Mouse (Mus musculus) embryonic facial prominence, embryonic 10.5 days (tissue): ENCODE measurements around the gene Fcgrt. TPM values are rescaled to one million over a fixed set of nuclear protein-coding genes. Genes with fewer than 3 reads are reported as not detected.

Experiments
- DNase-seq: peaks from one replicate; pipeline ENCODE4 v3.0.0-alpha.2; 2017; ENCODE audit warnings: low spot score
- H3K27ac ChIP-seq: fragments of 300-500 bp; sonication (generic); replicated peaks from 2 replicates; pipeline ENCODE4 v1.5.1; 2016; ENCODE audit warnings: mild to moderate bottlenecking
- H3K27me3 ChIP-seq: fragments of 300-500 bp; sonication (generic); replicated peaks from 2 replicates; pipeline ENCODE4 v1.6.1; 2016; ENCODE audit warnings: low read depth, mild to moderate bottlenecking; ENCODE audit not compliant: poor library complexity, severe bottlenecking
- H3K36me3 ChIP-seq: fragments of 300-500 bp; sonication (generic); replicated peaks from 2 replicates; pipeline ENCODE4 v1.6.1; 2016; ENCODE audit warnings: mild to moderate bottlenecking, moderate library complexity
- H3K4me1 ChIP-seq: fragments of 300-500 bp; sonication (generic); 2 replicates; pipeline ENCODE4 v1.6.1; 2016
- H3K4me3 ChIP-seq: fragments of 300-500 bp; sonication (generic); 2 replicates; pipeline ENCODE4 v1.5.1; 2016; ENCODE audit warnings: mild to moderate bottlenecking, moderate library complexity
- H3K9me3 ChIP-seq: fragments of 300-500 bp; sonication (generic); 2 replicates; pipeline ENCODE4 v1.6.1; 2016; ENCODE audit warnings: mild to moderate bottlenecking
- WGBS: fragments of 180-500 bp; shearing (Covaris S2); methylation state at CpG from one replicate; pipeline ENCODE4 v1.1.7; 2016; 5-methylcytosine and 5-hydroxymethylcytosine counted together
- polyA plus RNA-seq: library from polyadenylated mRNA; unstranded; fragments of >200 nt; fragmentation: Nextera tagmentation; extraction: Ambion mirVana; gene quantifications from 2 replicates; pipeline ENCODE4 v1.2.1, GENCODE M21; 2016

The Fcgrt gene
- polyA plus RNA-seq, 1 experiment from 2014 or later, result 6.0 TPM

DNA sequence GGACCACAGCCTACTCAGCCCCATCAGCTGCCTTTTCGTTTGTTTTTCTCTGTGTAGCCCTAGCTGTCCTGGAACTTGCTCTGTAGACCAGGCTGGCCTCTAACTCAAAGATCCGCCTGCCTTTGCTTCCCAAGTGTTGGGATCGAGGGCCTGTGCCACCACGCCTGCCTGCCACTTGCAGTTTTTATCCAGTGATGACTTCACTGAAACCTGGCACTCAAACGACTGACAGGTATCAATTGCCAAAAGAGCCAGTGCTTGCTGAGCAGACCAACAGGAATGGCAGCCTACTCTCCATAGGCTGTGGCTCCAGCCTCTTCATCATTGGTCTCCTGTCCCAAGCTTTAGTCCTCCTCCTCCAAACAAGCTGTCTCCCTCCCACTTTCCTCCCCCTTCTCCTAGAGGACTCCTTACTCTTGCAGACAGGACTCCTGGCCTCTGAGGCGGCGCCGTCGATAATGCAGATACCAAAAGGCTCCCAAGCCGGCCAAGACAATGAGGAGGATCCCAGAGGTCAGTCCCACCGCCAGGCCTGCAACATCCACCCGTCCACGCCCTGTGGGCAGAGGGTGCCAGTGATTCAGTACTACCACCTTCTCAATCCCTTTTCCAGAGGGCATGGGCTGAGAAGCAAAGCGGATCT is 47.2 kb downstream of the Fcgrt start:
- DNase-seq, result no peak
- Histone ChIP-seq H3K4me1 (peaks cover 51% of the 10 kb centered on the region), H3K9me3 (no peaks in the 10 kb centered on the region), H3K27ac (peak overlapping the region; percentile 48), H3K27me3 (no peaks in the 10 kb centered on the region), H3K4me3 (0 out of 2 replicates have a peak overlapping the region, but pooled peaks have one; percentile 11), H3K36me3 (no peaks in the 10 kb centered on the region)
- 64% methylated on average over 14 of the region's 14 CpGs for WGBS

DNA sequence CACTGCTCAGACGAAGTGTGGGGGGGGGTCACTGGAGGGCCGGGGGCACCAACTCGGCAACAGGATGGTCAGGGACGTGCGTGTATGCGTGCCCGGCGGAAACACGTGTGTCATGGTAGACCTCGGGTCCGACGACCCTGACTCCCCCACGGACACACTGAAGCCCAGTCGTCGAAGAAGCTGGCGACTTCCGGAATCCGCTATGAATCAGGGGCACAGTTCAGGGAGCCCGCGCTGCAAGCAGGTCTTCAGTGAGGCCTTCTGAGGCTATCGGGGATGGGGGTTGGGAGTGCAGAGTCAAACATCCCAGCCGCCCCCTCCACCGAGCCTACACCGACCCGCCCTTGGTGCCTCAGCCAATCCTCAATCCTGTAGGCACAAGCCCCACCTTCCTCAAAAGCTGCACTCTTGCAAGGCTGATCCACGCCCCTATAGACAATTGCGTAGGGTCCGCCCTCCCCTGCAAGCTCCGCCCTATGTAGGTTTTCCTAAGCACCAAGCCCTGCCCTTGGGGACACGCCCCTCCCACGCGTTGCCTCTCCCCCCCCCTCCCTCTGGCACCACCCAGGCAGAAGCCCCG is 49.6 kb downstream of the Fcgrt start:
- peak overlapping the region; percentile 97 for H3K4me3 ChIP-seq
- DNase-seq, result peak; percentile 97
- peaks cover 24% of the 10 kb centered on the region for H3K36me3 ChIP-seq
- no peaks in the 10 kb centered on the region for H3K27me3 ChIP-seq
- no peaks in the 10 kb centered on the region for H3K9me3 ChIP-seq
- WGBS, result under 1% methylated on average over 33 of the region's 33 CpGs
- peak overlapping the region; percentile 99 for H3K27ac ChIP-seq
- peaks cover 50% of the 10 kb centered on the region for H3K4me1 ChIP-seq

DNA sequence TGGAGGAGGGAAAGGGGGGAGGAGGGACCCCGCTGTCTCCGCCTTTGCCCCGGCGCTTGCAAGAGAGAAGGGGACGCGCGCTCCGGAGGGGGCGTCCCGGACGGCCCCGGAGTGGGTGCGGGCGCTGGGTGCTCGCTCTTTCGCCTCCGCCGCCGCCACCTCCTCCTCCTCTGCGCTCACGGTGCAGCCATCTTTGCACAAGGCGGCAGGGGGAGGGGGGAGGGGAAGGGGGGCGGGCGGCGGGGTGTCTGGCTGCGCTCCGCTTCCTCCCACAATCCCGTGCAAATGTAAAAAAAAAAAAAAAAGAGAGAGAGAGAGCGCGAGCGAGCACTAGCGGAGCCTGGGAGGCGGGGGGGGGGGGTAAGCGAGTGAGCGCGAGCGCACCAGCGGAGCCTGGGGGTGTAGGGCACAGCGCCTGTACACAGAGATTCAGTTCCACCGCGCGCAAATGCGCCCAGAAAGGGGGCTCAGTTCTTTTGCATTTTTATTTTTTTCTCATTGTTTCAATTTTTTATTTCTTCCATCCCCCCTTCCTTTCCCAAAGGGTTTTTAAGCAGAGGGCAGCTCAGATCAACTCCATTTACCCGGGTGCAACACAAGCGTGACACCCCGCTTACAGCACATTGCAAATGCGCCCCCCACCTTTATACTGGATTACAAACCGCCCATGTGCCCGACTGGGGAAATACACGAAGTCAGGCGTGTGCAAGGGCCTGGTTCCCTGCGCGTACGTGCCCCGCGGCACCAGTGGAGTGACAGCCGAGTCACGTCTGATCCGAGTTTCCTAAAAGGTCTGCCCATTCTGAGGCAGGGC is 50.3 kb downstream of the Fcgrt start:
- peaks cover 46% of the 10 kb centered on the region for H3K4me1 ChIP-seq
- no peaks in the 10 kb centered on the region for H3K27me3 ChIP-seq
- H3K27ac ChIP-seq, result peak overlapping the region; percentile 99
- H3K4me3 ChIP-seq, result peak overlapping the region; percentile 97
- DNase-seq, result peak; percentile 90
- WGBS, result under 1% methylated on average over 55 of the region's 59 CpGs
- no peaks in the 10 kb centered on the region for H3K9me3 ChIP-seq
- peaks cover 31% of the 10 kb centered on the region for H3K36me3 ChIP-seq

DNA sequence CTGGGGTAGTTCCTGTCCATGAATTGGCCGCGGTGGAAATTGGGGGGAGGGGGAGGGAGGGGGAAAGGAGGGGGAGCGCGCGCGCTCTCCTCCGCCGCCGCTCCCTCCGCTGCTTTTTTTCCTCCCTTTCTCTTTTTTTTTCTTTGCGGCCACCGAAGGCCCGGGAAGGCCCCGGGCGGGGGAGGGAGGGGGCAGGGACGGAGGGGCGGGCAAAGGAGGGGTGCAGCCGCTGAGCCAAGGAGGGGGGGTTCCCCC is 50.9 kb downstream of the Fcgrt start, which contains the start of gene Prr12:
TSS of gene Prr12 (minus strand) at position 20 of the 255 bp plus-strand sequence.
- H3K4me1 ChIP-seq, result peaks cover 46% of the 10 kb centered on the region
- 2% methylated on average over 17 of the region's 18 CpGs for WGBS
- no peaks in the 10 kb centered on the region for H3K9me3 ChIP-seq
- peak within 1 kb of the TSS; percentile 97 for H3K4me3 ChIP-seq
- peaks cover 36% of the 10 kb centered on the region for H3K36me3 ChIP-seq
- peak within 1 kb of the TSS; percentile 99 for H3K27ac ChIP-seq
- no peaks in the 10 kb centered on the region for H3K27me3 ChIP-seq
- no peak for DNase-seq

DNA sequence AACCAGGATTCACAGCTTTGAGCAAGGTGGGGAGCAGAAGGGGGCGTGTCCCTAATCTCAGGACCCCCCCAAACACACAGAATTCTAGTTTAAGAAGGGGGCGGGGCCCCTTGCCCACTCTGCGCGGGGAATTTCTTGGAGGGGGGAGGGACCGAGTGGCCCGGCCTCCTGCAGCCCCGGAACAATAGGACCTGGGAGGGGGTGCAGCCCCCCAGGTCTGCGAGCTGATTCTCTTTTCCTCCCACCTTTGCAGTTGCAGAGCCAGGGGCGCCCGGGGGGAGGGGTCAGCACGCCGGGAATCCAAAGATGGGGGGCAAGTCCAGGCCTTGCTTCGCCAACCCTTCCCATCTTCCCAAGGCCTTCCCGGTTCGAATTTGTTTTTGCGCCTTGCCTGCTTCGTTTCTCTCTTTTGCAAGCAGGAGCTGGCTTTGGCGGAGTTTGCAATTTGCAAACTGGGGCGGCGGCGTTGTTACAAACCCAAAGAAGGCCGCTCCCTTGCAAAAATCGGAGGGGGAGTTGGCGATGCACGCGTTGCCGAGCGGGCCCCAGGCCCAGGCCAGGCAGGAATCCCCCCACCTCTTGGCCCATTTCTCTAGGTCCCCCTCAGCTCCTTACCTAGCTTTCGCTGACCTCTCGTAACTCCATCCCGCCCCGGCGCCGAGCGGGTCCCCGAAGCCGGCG is 51.3 kb downstream of the Fcgrt start:
- peak overlapping the region; percentile 97 for H3K4me3 ChIP-seq
- peak; percentile 58 for DNase-seq
- under 1% methylated on average over 38 of the region's 38 CpGs for WGBS

DNA sequence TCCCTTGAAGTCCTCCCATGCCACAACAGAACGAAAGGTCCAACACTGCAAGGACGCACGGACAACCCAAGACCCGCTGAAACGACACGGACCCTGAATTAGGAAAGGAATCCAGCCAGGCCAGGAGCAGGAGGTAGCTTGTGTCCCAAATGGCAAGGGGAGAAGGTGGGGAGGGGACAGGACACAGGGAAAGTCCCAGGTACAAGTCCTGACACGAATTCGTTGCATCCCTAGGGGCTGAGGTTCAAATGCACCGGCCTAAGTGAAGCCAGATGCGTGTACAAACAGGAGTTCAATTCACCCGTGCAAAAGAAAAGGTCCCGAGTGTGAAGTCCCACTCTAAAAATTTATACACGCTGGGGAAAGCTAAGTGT is 52.1 kb downstream of the Fcgrt start:
- H3K36me3 ChIP-seq, result peaks cover 48% of the 10 kb centered on the region
- no peaks in the 10 kb centered on the region for H3K27me3 ChIP-seq
- H3K4me3 ChIP-seq, result peak overlapping the region; percentile 97
- peak; percentile 54 for DNase-seq
- H3K4me1 ChIP-seq, result peaks cover 53% of the 10 kb centered on the region
- H3K27ac ChIP-seq, result peak overlapping the region; percentile 99
- no peaks in the 10 kb centered on the region for H3K9me3 ChIP-seq
- 2% methylated on average over 13 of the region's 13 CpGs for WGBS

More for the DNA sequence above, 51.3 kb downstream of the Fcgrt start:
- no peaks in the 10 kb centered on the region for H3K9me3 ChIP-seq
- peak overlapping the region; percentile 99 for H3K27ac ChIP-seq
- H3K4me1 ChIP-seq, result peaks cover 46% of the 10 kb centered on the region
- no peaks in the 10 kb centered on the region for H3K27me3 ChIP-seq
- peaks cover 41% of the 10 kb centered on the region for H3K36me3 ChIP-seq

DNA sequence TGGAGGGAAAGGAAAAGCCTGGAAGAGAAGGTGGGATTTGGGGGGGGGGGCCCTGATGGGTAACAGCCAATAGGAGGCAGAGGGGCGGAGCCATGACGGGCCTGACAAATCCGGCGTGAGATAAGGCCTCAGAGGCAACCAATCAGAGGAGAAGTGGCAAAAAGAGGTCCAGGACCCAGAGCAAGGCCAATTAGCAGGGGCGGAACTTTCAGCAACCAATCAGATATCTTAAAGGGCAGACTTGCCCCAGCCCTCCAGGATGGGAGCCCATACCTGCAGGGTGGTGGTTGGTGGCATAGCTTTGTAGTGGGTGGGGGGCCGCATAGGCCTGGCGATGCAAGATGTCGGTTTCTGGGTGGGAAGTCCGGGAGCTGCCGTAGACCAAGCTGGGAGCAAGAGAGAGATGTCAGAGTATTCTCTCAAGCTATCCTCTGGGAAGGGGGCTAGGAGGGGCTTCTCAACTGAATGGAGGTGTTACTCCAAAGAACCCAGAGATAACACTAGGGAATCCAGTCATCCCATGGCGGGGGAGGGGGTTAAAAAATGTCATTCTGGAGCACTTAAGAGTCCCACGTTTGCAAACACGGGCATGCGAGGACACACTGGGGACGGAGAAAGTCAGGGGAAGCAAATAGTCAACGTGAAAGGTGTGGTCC is 52.6 kb downstream of the Fcgrt start:
- peak overlapping the region; percentile 99 for H3K27ac ChIP-seq
- DNase-seq, result peak; percentile 92
- peak overlapping the region; percentile 97 for H3K4me3 ChIP-seq
- peaks cover 53% of the 10 kb centered on the region for H3K36me3 ChIP-seq
- no peaks in the 10 kb centered on the region for H3K27me3 ChIP-seq
- WGBS, result 3% methylated on average over 16 of the region's 16 CpGs
- peaks cover 56% of the 10 kb centered on the region for H3K4me1 ChIP-seq
- no peaks in the 10 kb centered on the region for H3K9me3 ChIP-seq

DNA sequence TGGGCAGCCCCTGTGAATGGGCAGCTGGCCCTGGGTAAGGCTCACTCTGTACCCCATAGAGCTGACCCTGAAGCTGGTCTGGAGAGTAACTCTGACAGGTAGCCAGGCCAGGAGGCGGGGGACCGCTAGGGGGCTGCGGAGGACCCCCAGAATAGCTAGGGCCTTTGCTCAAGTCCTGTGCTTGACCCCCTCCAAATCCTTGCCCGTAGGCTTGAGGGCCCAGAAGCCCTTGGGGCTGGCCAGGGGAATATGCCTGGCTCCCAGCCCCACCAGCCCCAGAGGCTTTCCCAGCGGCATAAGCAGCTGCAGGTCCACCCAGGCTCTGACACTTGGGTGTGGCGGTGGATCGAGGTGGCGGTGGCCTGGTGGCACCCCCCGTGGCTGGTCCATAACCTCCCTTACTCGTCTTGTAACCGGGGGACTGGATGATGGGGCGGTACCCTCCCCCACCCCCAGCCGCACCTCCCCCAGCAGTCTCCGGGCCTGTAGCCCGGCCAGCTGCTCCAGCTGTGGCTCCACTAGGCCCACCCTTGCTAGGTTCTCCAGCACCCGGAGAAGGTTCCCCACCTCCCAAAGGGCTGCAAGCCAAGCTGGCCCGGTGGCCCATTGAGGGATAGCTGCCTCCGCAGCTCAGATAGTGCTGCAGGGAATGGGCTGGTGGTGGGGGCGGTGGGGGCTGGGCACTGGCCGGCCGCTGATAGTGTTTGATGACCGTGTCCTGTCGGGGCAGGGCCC is 54.6 kb downstream of the Fcgrt start:
- H3K36me3 ChIP-seq, result peaks cover 73% of the 10 kb centered on the region
- no peaks in the 10 kb centered on the region for H3K27me3 ChIP-seq
- no peaks in the 10 kb centered on the region for H3K9me3 ChIP-seq
- 97% methylated on average over 23 of the region's 23 CpGs for WGBS
- H3K4me1 ChIP-seq, result peaks cover 48% of the 10 kb centered on the region
- DNase-seq, result no peak
- 0 out of 2 replicates have a peak overlapping the region, but pooled peaks have one; percentile 24 for H3K27ac ChIP-seq
- peak overlapping the region; percentile 97 for H3K4me3 ChIP-seq

DNA sequence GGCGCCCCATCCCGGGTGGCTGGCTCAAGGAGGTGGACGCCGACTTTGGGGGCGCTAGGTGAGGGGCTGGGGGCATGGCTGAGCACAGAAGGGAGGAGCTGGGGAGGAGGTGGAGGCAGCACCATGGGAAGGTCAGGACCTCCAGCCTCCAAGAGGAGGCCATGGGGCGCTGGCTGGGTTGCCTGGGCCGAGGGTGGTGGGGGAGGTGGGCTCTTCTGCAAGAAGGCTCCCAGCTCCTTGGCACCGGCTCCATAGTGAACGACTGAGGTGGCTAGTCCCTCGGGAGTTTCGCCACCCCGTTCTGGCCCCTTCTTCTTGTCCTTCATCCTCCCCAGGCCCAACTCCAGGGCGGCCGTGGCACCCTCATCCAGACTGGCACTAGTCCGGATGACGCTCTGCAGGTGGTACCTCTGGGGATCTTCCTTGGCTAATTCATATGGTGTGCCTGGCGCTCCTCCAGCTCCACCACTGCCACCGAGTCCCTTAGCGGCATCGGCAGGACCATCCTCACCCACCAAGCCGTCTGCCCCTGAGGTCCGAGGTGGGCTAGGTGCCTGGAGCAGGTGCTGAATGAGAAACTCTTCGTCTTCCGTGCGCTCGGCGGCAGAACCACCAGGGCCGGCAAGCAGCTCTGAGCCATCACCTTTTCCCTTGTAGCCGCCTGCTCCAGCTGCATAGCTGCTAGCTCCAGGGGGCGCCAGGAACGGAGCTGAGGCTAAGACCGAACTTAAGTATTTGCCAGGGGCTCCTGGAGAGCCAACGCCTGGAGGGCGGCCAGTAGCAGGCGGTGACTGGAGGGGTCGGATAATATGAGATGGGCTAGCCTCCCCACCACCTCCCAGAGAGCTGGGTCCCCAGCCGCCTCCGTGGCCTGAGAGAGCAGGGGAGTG is 55.4 kb downstream of the Fcgrt start:
- Histone ChIP-seq H3K4me1 (peaks cover 42% of the 10 kb centered on the region), H3K27me3 (no peaks in the 10 kb centered on the region), H3K36me3 (peaks cover 82% of the 10 kb centered on the region), H3K9me3 (no peaks in the 10 kb centered on the region), H3K4me3 (peak overlapping the region; percentile 97; the same call in 1 of the 2 replicates), H3K27ac (no peak overlapping the region)
- WGBS, result 93% methylated on average over 38 of the region's 38 CpGs
- DNase-seq, result no peak

DNA sequence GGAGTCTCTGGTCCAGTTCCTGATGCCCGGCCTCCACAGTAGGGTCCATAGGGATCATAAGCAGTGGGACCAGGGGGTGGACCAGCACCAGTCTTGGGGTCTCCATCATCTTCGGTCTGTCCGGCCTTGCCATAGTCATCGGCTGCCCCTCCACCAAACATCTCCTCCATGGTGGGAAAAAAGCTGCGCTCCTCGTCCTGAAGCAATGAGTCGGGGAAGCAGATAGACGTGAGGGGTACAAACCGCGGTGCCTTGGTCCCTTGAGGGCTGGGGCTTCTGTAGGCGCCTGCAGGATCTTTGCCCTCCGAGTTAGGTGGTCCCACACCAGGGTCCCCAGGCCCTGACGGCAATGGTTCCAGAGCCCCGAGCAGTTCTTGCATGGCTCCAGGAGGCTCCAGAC is 56.2 kb downstream of the Fcgrt start:
- DNase-seq, result no peak
- 97% methylated on average over 14 of the region's 14 CpGs for WGBS
- Histone ChIP-seq H3K9me3 (no peaks in the 10 kb centered on the region), H3K27me3 (no peaks in the 10 kb centered on the region), H3K27ac (no peak overlapping the region), H3K4me3 (peak overlapping the region; percentile 23; the same call in 1 of the 2 replicates), H3K4me1 (peaks cover 42% of the 10 kb centered on the region), H3K36me3 (peaks cover 89% of the 10 kb centered on the region)

DNA sequence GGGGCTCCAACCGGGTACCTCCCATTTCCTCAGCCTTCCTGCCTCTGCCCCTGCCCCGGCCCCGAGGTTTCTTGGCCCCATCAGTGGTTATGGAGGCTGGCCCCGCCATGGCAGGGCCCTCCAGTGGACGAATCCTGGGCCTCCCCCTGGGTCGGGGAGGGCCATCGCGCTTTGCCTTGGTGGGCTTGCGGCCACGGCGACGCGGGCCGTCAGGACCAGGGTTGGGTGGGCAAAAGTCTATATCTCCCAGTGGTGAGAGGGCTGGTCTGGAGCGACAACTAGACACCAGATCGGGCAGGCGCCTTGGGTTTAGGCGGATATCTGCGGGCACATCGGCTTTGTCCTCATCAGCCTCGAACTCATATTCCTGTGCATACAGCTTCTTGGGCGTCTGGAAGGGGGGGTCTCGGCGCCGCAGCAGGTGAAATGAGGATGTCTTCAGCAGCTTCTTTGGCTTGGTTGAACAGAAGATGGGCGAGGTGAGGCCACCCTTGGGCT is 56.7 kb downstream of the Fcgrt start:
- no peaks in the 10 kb centered on the region for H3K27me3 ChIP-seq
- H3K36me3 ChIP-seq, result peaks cover 95% of the 10 kb centered on the region
- H3K4me1 ChIP-seq, result peaks cover 39% of the 10 kb centered on the region
- H3K9me3 ChIP-seq, result no peaks in the 10 kb centered on the region
- H3K27ac ChIP-seq, result no peak overlapping the region
- no peak for DNase-seq
- H3K4me3 ChIP-seq, result peak overlapping the region; percentile 23; the same call in 1 of the 2 replicates
- 95% methylated on average over 26 of the region's 26 CpGs for WGBS
